ENCODE assay signal across 20 mouse cellular contexts in genomic region chr12:91305769-91306168, GRCm38 (mm10).
A peak's percentile ranks its signal among the peaks of the same experiment; 100 is the strongest.
DNase-seq lines count a peak whose midpoint lies in the region; ATAC-seq and TF ChIP-seq lines count a peak whose summit lies in the region.
"Had no signal": no experiment of that assay in that cellular context is flagged by ENCODE, and none has a peak within 500 bp of the region (broad histone marks: within the 10 kb centered on the region; RNA-seq: fewer than 3 reads in every experiment).

No protein-coding gene starts in this region.

- no peaks in the 10 kb centered on the region for H3K79me3 ChIP-seq in C2C12 (ENCODE audit: low read depth)

- 51% methylated on average over 7 of the region's 7 CpGs for WGBS in macrophage (ENCODE audit: missing documents)

- peak; percentile 96 for ATAC-seq in Patski
- ATAC-seq: forebrain, embryonic 15.5 days; hindbrain, postnatal 0 days had no signal

- H3K79me2 ChIP-seq in C2C12 (ENCODE audit: control insufficient read depth, insufficient read depth): no peaks in the 10 kb centered on the region
- H3K79me2 ChIP-seq in macrophage (ENCODE audit: inconsistent target): no peaks in the 10 kb centered on the region

- in situ Hi-C loops in Patski (cut with MboI; ENCODE audit: low pct_unique_long_range_greater_than_20kb): loop anchor here (25.0 kb wide), 2 partner anchors 918 to 1143 kb away; no protein-coding TSS in a partner anchor

- H3ac ChIP-seq in C2C12 (ENCODE audit: control insufficient read depth, insufficient read length, low read depth): no peak overlapping the region

- H3K27me3 ChIP-seq in C2C12 (ENCODE audit: control insufficient read depth, insufficient read depth, insufficient read length) (no peaks in the 10 kb centered on the region), Patski (no peaks in the 10 kb centered on the region)
- H3K27me3 ChIP-seq: forebrain, embryonic 15.5 days; heart, embryonic 15.5 days; hindbrain, embryonic 13.5 days had no signal

- DNase-seq in 3134 (ENCODE audit: extremely low read depth, insufficient read length, low spot score): peak; percentile 61
- DNase-seq in Patski (ENCODE audit: low read depth, low spot score): peak; percentile 86
- DNase-seq in layer of hippocampus, postnatal 36 days: no peak
- DNase-seq in kidney, postnatal 10 days: no peak
- no peak for DNase-seq in right cerebral cortex, adult 2 months (ENCODE audit: low spot score in 2 of 2)
- DNase-seq: adrenal gland, postnatal 14 days; B cell, adult 2 months; cerebellum, adult 2 months; cerebellum, postnatal 10 days; gastrocnemius, postnatal 14 days; heart, adult 2 months; heart, postnatal 14 days had no signal

- no peak for TF ChIP-seq CTCF in C2C12 (IDR thresholded peaks at IDR 0.05; ENCODE audit: control insufficient read depth, insufficient read depth, insufficient read length)
- no peak for TF ChIP-seq CTCF in Patski (IDR thresholded peaks at IDR 0.05)

- peak overlapping the region; percentile 83 for H3K27ac ChIP-seq in macrophage
- H3K27ac ChIP-seq: embryonic facial prominence, embryonic 10.5 days; forebrain, embryonic 15.5 days; heart, adult 2 months; heart, embryonic 15.5 days; hindbrain, embryonic 13.5 days; hindbrain, postnatal 0 days had no signal

- POLR2A ChIA-PET in Patski (lab: Charles Lee): no interaction called here

- H3K4me3 ChIP-seq in C2C12 (ENCODE audit: insufficient read depth, poor library complexity, severe bottlenecking): no peak overlapping the region
- H3K4me3 ChIP-seq in macrophage (ENCODE audit: inconsistent target): no peak overlapping the region
- H3K4me3 ChIP-seq: embryonic facial prominence, embryonic 10.5 days; erythroblast, embryonic 14.5 days; forebrain, embryonic 15.5 days; heart, adult 2 months; heart, embryonic 15.5 days; hindbrain, embryonic 13.5 days had no signal

- H3K36me3 ChIP-seq in C2C12 (ENCODE audit: control insufficient read depth, insufficient read depth) (no peaks in the 10 kb centered on the region), macrophage (ENCODE audit: inconsistent target) (no peaks in the 10 kb centered on the region)
- H3K36me3 ChIP-seq: embryonic facial prominence, embryonic 10.5 days; forebrain, embryonic 15.5 days; heart, embryonic 15.5 days; hindbrain, embryonic 13.5 days had no signal

- CTCF ChIA-PET in Patski (lab: Charles Lee): no interaction called here

TF ChIP-seq in C2C12, 6 proteins besides CTCF, POLR2A, EP300 and RAD21:
- TF ChIP-seq MAX (IDR thresholded peaks at IDR 0.05): peak; percentile 84
- TF ChIP-seq MYOD1 (IDR thresholded peaks at IDR 0.05; ENCODE audit: control insufficient read depth, insufficient read length, low read depth): no peak
- peak; percentile 64 for TF ChIP-seq FOSL1 (IDR thresholded peaks at IDR 0.05; ENCODE audit: insufficient read depth, low read length, poor library complexity, severe bottlenecking)
- TF ChIP-seq CEBPB (IDR thresholded peaks at IDR 0.05; ENCODE audit: low read depth): no peak
- peak; percentile 98 for TF ChIP-seq USF1 (IDR thresholded peaks at IDR 0.05; ENCODE audit: low read depth)

Comparison
In these comparisons a context has a peak if more than half of its experiments do, and no peak if none do; other contexts are left out.
1. DNase-seq: peak in 3134 (single experiment) and Patski (single experiment); none in layer of hippocampus, postnatal 36 days (0 of 2), kidney, postnatal 10 days (single experiment) and right cerebral cortex, adult 2 months (0 of 2).